Mouse (Mus musculus): ENCODE data around the gene Fam129c.

Fam129c gene

GRCm38 (mm10) chr8:71597451-71597850 lies at the start of gene Fam129c:
Gene Fam129c, plus strand, starts transcription at chr8:71597648.
- in situ Hi-C loops (cut with MboI; ENCODE audit: low pct_unique_long_range_greater_than_20kb in 1 of 2, low sequenced_read_pairs in 2 of 2, unreplicated experiment in 1 of 2): no loop called here

- in situ Hi-C loops (cut with MboI; ENCODE audit: low pct_unique_long_range_greater_than_20kb in 1 of 2, low sequenced_read_pairs in 2 of 2, unreplicated experiment in 1 of 2): no loop called here
Measured at GRCm38 (mm10) chr8:71550754-71551153, 46.7 kb upstream of the Fam129c start.

- in situ Hi-C loops (cut with MboI; ENCODE audit: low pct_unique_long_range_greater_than_20kb in 1 of 2, low sequenced_read_pairs in 2 of 2, unreplicated experiment in 1 of 2): no loop called here
Measured at GRCm38 (mm10) chr8:71552770-71553169, 44.7 kb upstream of the Fam129c start.

GRCm38 (mm10) chr8:71554001-71554400 lies 43.4 kb upstream of the Fam129c start:
- in situ Hi-C loops (cut with MboI; ENCODE audit: low pct_unique_long_range_greater_than_20kb in 1 of 2, low sequenced_read_pairs in 2 of 2, unreplicated experiment in 1 of 2): no loop called here

GRCm38 (mm10) chr8:71554644-71555043 lies 42.8 kb upstream of the Fam129c start:
- in situ Hi-C loops (cut with MboI; ENCODE audit: low pct_unique_long_range_greater_than_20kb in 1 of 2, low sequenced_read_pairs in 2 of 2, unreplicated experiment in 1 of 2): no loop called here

GRCm38 (mm10) chr8:71558071-71558957 lies 39.1 kb upstream of the Fam129c start, which contains the start of gene Tmem221:
Gene Tmem221, minus strand, starts transcription at chr8:71558871.
- in situ Hi-C loops (cut with MboI; ENCODE audit: low pct_unique_long_range_greater_than_20kb in 1 of 2, low sequenced_read_pairs in 2 of 2, unreplicated experiment in 1 of 2): no loop called here

- in situ Hi-C loops (cut with MboI; ENCODE audit: low pct_unique_long_range_greater_than_20kb in 1 of 2, low sequenced_read_pairs in 2 of 2, unreplicated experiment in 1 of 2): no loop called here
Measured at GRCm38 (mm10) chr8:71558958-71559690, 38.3 kb upstream of the Fam129c start.

- in situ Hi-C loops (cut with MboI; ENCODE audit: low pct_unique_long_range_greater_than_20kb in 1 of 2, low sequenced_read_pairs in 2 of 2, unreplicated experiment in 1 of 2): loop anchor here in 1 of 2 experiments (5.0 to 10.0 kb wide), 2 partner anchors 42 to 75 kb away; no protein-coding TSS in a partner anchor
Measured at GRCm38 (mm10) chr8:71560071-71560470, 37.4 kb upstream of the Fam129c start.

- in situ Hi-C loops (cut with MboI; ENCODE audit: low pct_unique_long_range_greater_than_20kb in 1 of 2, low sequenced_read_pairs in 2 of 2, unreplicated experiment in 1 of 2): loop anchor here in 1 of 2 experiments (5.0 to 10.0 kb wide), 2 partner anchors 42 to 74 kb away; no protein-coding TSS in a partner anchor
Measured at GRCm38 (mm10) chr8:71560765-71561164, 36.7 kb upstream of the Fam129c start.

- in situ Hi-C loops (cut with MboI; ENCODE audit: low pct_unique_long_range_greater_than_20kb in 1 of 2, low sequenced_read_pairs in 2 of 2, unreplicated experiment in 1 of 2): loop anchor here in 1 of 2 experiments (5.0 to 10.0 kb wide), 2 partner anchors 41 to 73 kb away; no protein-coding TSS in a partner anchor
Measured at GRCm38 (mm10) chr8:71561401-71561800, 36.0 kb upstream of the Fam129c start.

GRCm38 (mm10) chr8:71562751-71563150 lies 34.7 kb upstream of the Fam129c start:
- in situ Hi-C loops (cut with MboI; ENCODE audit: low pct_unique_long_range_greater_than_20kb in 1 of 2, low sequenced_read_pairs in 2 of 2, unreplicated experiment in 1 of 2): loop anchor here in 1 of 2 experiments (5.0 to 10.0 kb wide), 2 partner anchors 40 to 72 kb away; no protein-coding TSS in a partner anchor

- in situ Hi-C loops (cut with MboI; ENCODE audit: low pct_unique_long_range_greater_than_20kb in 1 of 2, low sequenced_read_pairs in 2 of 2, unreplicated experiment in 1 of 2): loop anchor here in 1 of 2 experiments (5.0 to 10.0 kb wide), 2 partner anchors 38 to 71 kb away; no protein-coding TSS in a partner anchor
Measured at GRCm38 (mm10) chr8:71563992-71564391, 33.5 kb upstream of the Fam129c start.

GRCm38 (mm10) chr8:71566501-71566900 lies 30.9 kb upstream of the Fam129c start, which contains the start of gene Nxnl1:
Gene Nxnl1, minus strand, starts transcription at chr8:71566601.
- in situ Hi-C loops (cut with MboI; ENCODE audit: low pct_unique_long_range_greater_than_20kb in 1 of 2, low sequenced_read_pairs in 2 of 2, unreplicated experiment in 1 of 2): loop anchor here in 1 of 2 experiments (10.0 kb wide), 1 partner anchor 68 kb away; no protein-coding TSS in a partner anchor

GRCm38 (mm10) chr8:71567587-71567986 lies 29.9 kb upstream of the Fam129c start:
- in situ Hi-C loops (cut with MboI; ENCODE audit: low pct_unique_long_range_greater_than_20kb in 1 of 2, low sequenced_read_pairs in 2 of 2, unreplicated experiment in 1 of 2): loop anchor here in 1 of 2 experiments (10.0 kb wide), 1 partner anchor 67 kb away; no protein-coding TSS in a partner anchor

GRCm38 (mm10) chr8:71568387-71568937 lies 29.0 kb upstream of the Fam129c start, which contains the start of gene Slc27a1:
Gene Slc27a1, plus strand, starts transcription at chr8:71568882.
- in situ Hi-C loops (cut with MboI; ENCODE audit: low pct_unique_long_range_greater_than_20kb in 1 of 2, low sequenced_read_pairs in 2 of 2, unreplicated experiment in 1 of 2): loop anchor here in 1 of 2 experiments (10.0 kb wide), 1 partner anchor 66 kb away; no protein-coding TSS in a partner anchor

- in situ Hi-C loops (cut with MboI; ENCODE audit: low pct_unique_long_range_greater_than_20kb in 1 of 2, low sequenced_read_pairs in 2 of 2, unreplicated experiment in 1 of 2): loop anchor here in 1 of 2 experiments (10.0 kb wide), 1 partner anchor 66 kb away; no protein-coding TSS in a partner anchor
Measured at GRCm38 (mm10) chr8:71568941-71569340, 28.5 kb upstream of the Fam129c start.

GRCm38 (mm10) chr8:71569366-71570290 lies 27.8 kb upstream of the Fam129c start:
- in situ Hi-C loops (cut with MboI; ENCODE audit: low pct_unique_long_range_greater_than_20kb in 1 of 2, low sequenced_read_pairs in 2 of 2, unreplicated experiment in 1 of 2): loop anchor here in 1 of 2 experiments (10.0 kb wide), 1 partner anchor 65 kb away; no protein-coding TSS in a partner anchor
